Mouse (Mus musculus): Measurements from ENCODE around the gene Smim13. TPM values are rescaled to one million over a fixed set of nuclear protein-coding genes. Genes with fewer than 3 reads are reported as not detected.

Smim13 gene
- polyA plus RNA-seq, 1 experiment, result 4.2 TPM

- Histone ChIP-seq H3ac (ENCODE audit: control insufficient read depth, insufficient read length, low read depth) (no peak overlapping the region), H3K79me2 (ENCODE audit: control insufficient read depth, insufficient read depth) (no peaks in the 10 kb centered on the region), H3K36me3 (ENCODE audit: control insufficient read depth, insufficient read depth) (no peaks in the 10 kb centered on the region), H3K27me3 (ENCODE audit: control insufficient read depth, insufficient read depth, insufficient read length) (peaks cover 59% of the 10 kb centered on the region), H3K4me3 (ENCODE audit: insufficient read depth, poor library complexity, severe bottlenecking) (no peak overlapping the region), H3K79me3 (ENCODE audit: low read depth) (no peaks in the 10 kb centered on the region)
- TF ChIP-seq USF1 (IDR thresholded peaks at IDR 0.05; ENCODE audit: low read depth) (no peak), MYOG (IDR thresholded peaks at IDR 0.05; ENCODE audit: control insufficient read depth, extremely low read depth, insufficient read length) (no peak), FOSL1 (IDR thresholded peaks at IDR 0.05; ENCODE audit: insufficient read depth, low read length, poor library complexity, severe bottlenecking) (no peak), MAX (IDR thresholded peaks at IDR 0.05) (no peak), CTCF (IDR thresholded peaks at IDR 0.05; ENCODE audit: control insufficient read depth, insufficient read depth, insufficient read length) (no peak), CEBPB (IDR thresholded peaks at IDR 0.05; ENCODE audit: low read depth) (no peak), MYOD1 (IDR thresholded peaks at IDR 0.05; ENCODE audit: control insufficient read depth, insufficient read length, low read depth) (no peak)
Observed at GRCm38 (mm10) chr13:41211276-41211675, 38.4 kb upstream of the Smim13 start.

- no peaks in the 10 kb centered on the region for H3K79me3 ChIP-seq (ENCODE audit: low read depth)
- no peaks in the 10 kb centered on the region for H3K36me3 ChIP-seq (ENCODE audit: control insufficient read depth, insufficient read depth)
- H3K27me3 ChIP-seq (ENCODE audit: control insufficient read depth, insufficient read depth, insufficient read length), result peaks cover 52% of the 10 kb centered on the region
- H3K4me3 ChIP-seq (ENCODE audit: insufficient read depth, poor library complexity, severe bottlenecking), result no peak overlapping the region
- TF ChIP-seq USF1 (IDR thresholded peaks at IDR 0.05; ENCODE audit: low read depth) (no peak), CEBPB (IDR thresholded peaks at IDR 0.05; ENCODE audit: low read depth) (no peak), MYOG (IDR thresholded peaks at IDR 0.05; ENCODE audit: control insufficient read depth, extremely low read depth, insufficient read length) (no peak), MYOD1 (IDR thresholded peaks at IDR 0.05; ENCODE audit: control insufficient read depth, insufficient read length, low read depth) (no peak), MAX (IDR thresholded peaks at IDR 0.05) (no peak), CTCF (IDR thresholded peaks at IDR 0.05; ENCODE audit: control insufficient read depth, insufficient read depth, insufficient read length) (no peak), FOSL1 (IDR thresholded peaks at IDR 0.05; ENCODE audit: insufficient read depth, low read length, poor library complexity, severe bottlenecking) (no peak)
- H3ac ChIP-seq (ENCODE audit: control insufficient read depth, insufficient read length, low read depth), result no peak overlapping the region
- no peaks in the 10 kb centered on the region for H3K79me2 ChIP-seq (ENCODE audit: control insufficient read depth, insufficient read depth)
Observed at GRCm38 (mm10) chr13:41212558-41213322, 36.9 kb upstream of the Smim13 start.

GRCm38 (mm10) chr13:41215669-41216068, 34.0 kb upstream of the Smim13 start:
- Histone ChIP-seq H3ac (ENCODE audit: control insufficient read depth, insufficient read length, low read depth) (no peak overlapping the region), H3K4me3 (ENCODE audit: insufficient read depth, poor library complexity, severe bottlenecking) (no peak overlapping the region), H3K79me3 (ENCODE audit: low read depth) (no peaks in the 10 kb centered on the region), H3K27me3 (ENCODE audit: control insufficient read depth, insufficient read depth, insufficient read length) (peaks cover 39% of the 10 kb centered on the region), H3K36me3 (ENCODE audit: control insufficient read depth, insufficient read depth) (no peaks in the 10 kb centered on the region), H3K79me2 (ENCODE audit: control insufficient read depth, insufficient read depth) (no peaks in the 10 kb centered on the region)
- TF ChIP-seq FOSL1 (IDR thresholded peaks at IDR 0.05; ENCODE audit: insufficient read depth, low read length, poor library complexity, severe bottlenecking), result no peak
- TF ChIP-seq MAX (IDR thresholded peaks at IDR 0.05), result no peak
- no peak for TF ChIP-seq MYOG (IDR thresholded peaks at IDR 0.05; ENCODE audit: control insufficient read depth, extremely low read depth, insufficient read length)
- TF ChIP-seq CTCF (IDR thresholded peaks at IDR 0.05; ENCODE audit: control insufficient read depth, insufficient read depth, insufficient read length), result no peak
- TF ChIP-seq USF1 (IDR thresholded peaks at IDR 0.05; ENCODE audit: low read depth), result no peak
- TF ChIP-seq CEBPB (IDR thresholded peaks at IDR 0.05; ENCODE audit: low read depth), result no peak
- no peak for TF ChIP-seq MYOD1 (IDR thresholded peaks at IDR 0.05; ENCODE audit: control insufficient read depth, insufficient read length, low read depth)

- no peaks in the 10 kb centered on the region for H3K79me2 ChIP-seq (ENCODE audit: control insufficient read depth, insufficient read depth)
- H3K27me3 ChIP-seq (ENCODE audit: control insufficient read depth, insufficient read depth, insufficient read length), result peaks cover 39% of the 10 kb centered on the region
- no peak for TF ChIP-seq MYOG (IDR thresholded peaks at IDR 0.05; ENCODE audit: control insufficient read depth, extremely low read depth, insufficient read length)
- no peak for TF ChIP-seq CEBPB (IDR thresholded peaks at IDR 0.05; ENCODE audit: low read depth)
- TF ChIP-seq USF1 (IDR thresholded peaks at IDR 0.05; ENCODE audit: low read depth), result no peak
- TF ChIP-seq MYOD1 (IDR thresholded peaks at IDR 0.05; ENCODE audit: control insufficient read depth, insufficient read length, low read depth), result no peak
- TF ChIP-seq FOSL1 (IDR thresholded peaks at IDR 0.05; ENCODE audit: insufficient read depth, low read length, poor library complexity, severe bottlenecking), result no peak
- no peak for TF ChIP-seq MAX (IDR thresholded peaks at IDR 0.05)
- no peak for TF ChIP-seq CTCF (IDR thresholded peaks at IDR 0.05; ENCODE audit: control insufficient read depth, insufficient read depth, insufficient read length)
- no peak overlapping the region for H3K4me3 ChIP-seq (ENCODE audit: insufficient read depth, poor library complexity, severe bottlenecking)
- no peaks in the 10 kb centered on the region for H3K36me3 ChIP-seq (ENCODE audit: control insufficient read depth, insufficient read depth)
- H3ac ChIP-seq (ENCODE audit: control insufficient read depth, insufficient read length, low read depth), result no peak overlapping the region
- no peaks in the 10 kb centered on the region for H3K79me3 ChIP-seq (ENCODE audit: low read depth)
Observed at GRCm38 (mm10) chr13:41216236-41216635, 33.4 kb upstream of the Smim13 start.

GRCm38 (mm10) chr13:41219056-41219455, 30.6 kb upstream of the Smim13 start:
- H3K36me3 ChIP-seq (ENCODE audit: control insufficient read depth, insufficient read depth), result no peaks in the 10 kb centered on the region
- no peak overlapping the region for H3K4me3 ChIP-seq (ENCODE audit: insufficient read depth, poor library complexity, severe bottlenecking)
- H3K79me3 ChIP-seq (ENCODE audit: low read depth), result no peaks in the 10 kb centered on the region
- TF ChIP-seq FOSL1 (IDR thresholded peaks at IDR 0.05; ENCODE audit: insufficient read depth, low read length, poor library complexity, severe bottlenecking), result no peak
- TF ChIP-seq MAX (IDR thresholded peaks at IDR 0.05), result no peak
- no peak for TF ChIP-seq CTCF (IDR thresholded peaks at IDR 0.05; ENCODE audit: control insufficient read depth, insufficient read depth, insufficient read length)
- no peak for TF ChIP-seq USF1 (IDR thresholded peaks at IDR 0.05; ENCODE audit: low read depth)
- TF ChIP-seq MYOG (IDR thresholded peaks at IDR 0.05; ENCODE audit: control insufficient read depth, extremely low read depth, insufficient read length), result no peak
- TF ChIP-seq CEBPB (IDR thresholded peaks at IDR 0.05; ENCODE audit: low read depth), result no peak
- TF ChIP-seq MYOD1 (IDR thresholded peaks at IDR 0.05; ENCODE audit: control insufficient read depth, insufficient read length, low read depth), result no peak
- H3K27me3 ChIP-seq (ENCODE audit: control insufficient read depth, insufficient read depth, insufficient read length), result peaks cover 22% of the 10 kb centered on the region
- no peaks in the 10 kb centered on the region for H3K79me2 ChIP-seq (ENCODE audit: control insufficient read depth, insufficient read depth)
- no peak overlapping the region for H3ac ChIP-seq (ENCODE audit: control insufficient read depth, insufficient read length, low read depth)

All from C2C12 (cell line).